Mouse (Mus musculus) limb, embryonic 13.5 days (tissue): Measurements from ENCODE around the gene Depp1. TPM values are rescaled to one million over a fixed set of nuclear protein-coding genes. Genes with fewer than 3 reads are reported as not detected.
"Not testable (repeated sequence)": the region's sequence is repeated elsewhere in the genome, so short reads cannot be mapped to it uniquely, and the experiment has no call there.

Source experiments
- ATAC-seq: fragments of 200-750 bp; cut with Nextera tagmentation; 2 replicates; pipeline ENCODE4 v1.8.0; 2017; ENCODE audit warnings: low read depth, moderate number of reproducible peaks, moderate TSS enrichment; ENCODE audit not compliant: low FRiP score
- H3K27ac ChIP-seq: fragments of 300-500 bp; sonication (generic); 2 replicates; pipeline ENCODE4 v1.5.1; 2015; ENCODE audit warnings: inconsistent platforms, mild to moderate bottlenecking, moderate library complexity
- H3K27me3 ChIP-seq: fragments of 300-500 bp; sonication (generic); 2 replicates; pipeline ENCODE4 v1.6.1; 2015; ENCODE audit warnings: mild to moderate bottlenecking, inconsistent platforms
- H3K36me3 ChIP-seq: fragments of 300-500 bp; sonication (generic); 2 replicates; pipeline ENCODE4 v1.6.1; 2015; ENCODE audit warnings: inconsistent platforms, mild to moderate bottlenecking, moderate library complexity
- H3K4me1 ChIP-seq: fragments of 300-500 bp; sonication (generic); 2 replicates; pipeline ENCODE4 v1.6.1; 2015; ENCODE audit warnings: inconsistent platforms
- H3K4me2 ChIP-seq: fragments of 300-500 bp; sonication (generic); replicated peaks from 2 replicates; pipeline ENCODE4 v1.6.1; 2015; ENCODE audit warnings: inconsistent platforms, mild to moderate bottlenecking, moderate library complexity
- H3K4me3 ChIP-seq: fragments of 300-500 bp; sonication (generic); 2 replicates; pipeline ENCODE4 v1.5.1; 2015; ENCODE audit warnings: moderate library complexity, mild to moderate bottlenecking, inconsistent platforms
- H3K9ac ChIP-seq: fragments of 300-500 bp; sonication (generic); 2 replicates; pipeline ENCODE4 v1.6.1; 2015; ENCODE audit warnings: mild to moderate bottlenecking, inconsistent platforms
- H3K9me3 ChIP-seq: fragments of 300-500 bp; sonication (generic); 2 replicates; pipeline ENCODE4 v1.6.1; 2016; ENCODE audit warnings: inconsistent platforms
- WGBS: fragments of 180-500 bp; shearing (Covaris S2); methylation state at CpG from one replicate; pipeline ENCODE4 v1.1.7; 2015; 5-methylcytosine and 5-hydroxymethylcytosine counted together
- polyA plus RNA-seq: library from polyadenylated mRNA; unstranded; fragments of >200 nt; fragmentation: Nextera tagmentation; extraction: Ambion mirVana; gene quantifications from 2 replicates; pipeline ENCODE4 v1.2.1, GENCODE M21; 2015

Gene Depp1
- polyA plus RNA-seq = 18.8 and 22.8 TPM in 2 replicates

DNA sequence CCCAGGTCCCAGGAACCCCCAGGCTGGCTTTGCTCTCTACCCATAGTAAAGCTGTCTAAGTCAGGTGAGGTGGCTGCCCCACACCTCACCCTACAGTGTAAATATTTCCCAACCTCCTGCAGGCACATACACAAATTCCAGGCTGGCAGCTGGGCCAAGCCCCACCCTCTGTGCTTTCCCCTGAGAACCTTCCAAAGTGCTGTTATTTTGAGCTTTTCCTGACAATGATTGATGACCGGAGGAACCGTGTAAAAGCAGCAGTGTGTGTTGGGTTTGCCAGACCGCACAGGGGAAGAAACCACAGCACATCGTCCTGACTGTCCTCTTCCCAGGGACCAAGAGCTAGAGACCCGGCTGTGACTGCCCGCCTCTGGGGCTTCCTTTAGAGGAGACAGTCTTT is at the start of gene Depp1:
Depp1 (plus strand) TSS at position 204 of the 400 bp plus-strand sequence.
- Histone ChIP-seq H3K27me3 (0 out of 2 replicates have a peak, but pooled peaks cover 3% of the 10 kb centered on the region), H3K4me1 (peaks cover 8% of the 10 kb centered on the region), H3K9ac (peak within 1 kb of the TSS; percentile 10; the same call in 1 of the 2 replicates), H3K36me3 (no peaks in the 10 kb centered on the region), H3K9me3 (no peaks in the 10 kb centered on the region), H3K4me2 (0 out of 2 replicates have a peak within 1 kb of the TSS, but pooled peaks have one; percentile 3), H3K4me3 (no peak within 1 kb of the TSS), H3K27ac (no peak within 1 kb of the TSS)
- ATAC-seq = peak; percentile 49; the same call in 1 of the 2 replicates
- 36% methylated on average over 6 of the region's 6 CpGs for WGBS

DNA sequence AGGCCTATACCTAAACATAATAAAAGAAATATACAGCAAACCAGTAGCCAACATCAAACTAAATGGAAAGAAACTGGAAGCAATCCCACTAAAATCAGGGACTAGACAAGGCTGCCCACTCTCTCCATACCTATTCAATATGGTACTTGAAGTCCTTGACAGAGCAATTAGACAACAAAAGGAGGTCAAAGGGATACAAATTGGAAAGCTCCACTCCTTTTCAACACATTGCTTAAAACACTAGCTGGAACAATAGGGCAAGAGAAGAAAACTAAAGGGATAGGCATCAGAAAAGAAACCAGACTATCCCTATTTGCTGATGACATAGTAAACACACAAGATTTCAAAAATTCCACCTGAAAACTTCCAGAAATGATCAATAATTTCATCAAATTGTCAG is 49.4 kb upstream of the Depp1 start:
- H3K4me1 ChIP-seq, H3K9ac ChIP-seq, H3K4me2 ChIP-seq, H3K27ac ChIP-seq, H3K4me3 ChIP-seq, ATAC-seq, H3K36me3 ChIP-seq, H3K9me3 ChIP-seq, H3K27me3 ChIP-seq: not testable (repeated sequence)

DNA sequence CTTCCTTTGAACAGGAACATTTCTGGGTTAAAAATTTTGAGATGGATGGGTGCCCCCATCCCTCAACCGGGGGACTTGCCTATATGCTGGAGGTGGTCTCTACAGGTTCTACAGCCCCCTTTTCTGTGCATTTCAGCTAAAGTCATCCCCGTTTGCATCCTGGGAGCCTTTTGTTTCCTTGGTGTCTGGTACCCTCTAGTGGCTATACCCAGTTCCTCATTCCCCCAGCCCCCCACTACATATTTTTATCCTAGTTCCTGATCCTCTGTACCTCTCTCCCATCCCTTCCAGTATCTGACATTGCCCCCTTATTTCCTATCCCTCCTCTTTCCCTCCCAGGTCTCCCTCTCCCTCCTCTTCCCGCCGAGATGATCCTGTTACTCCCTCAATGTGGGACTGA is 43.2 kb upstream of the Depp1 start:
- WGBS = 43% methylated on average over 4 of the region's 4 CpGs
- no peaks in the 10 kb centered on the region for H3K27me3 ChIP-seq
- H3K4me3 ChIP-seq = no peak overlapping the region
- no peak overlapping the region for H3K27ac ChIP-seq
- ATAC-seq = no peak
- no peak overlapping the region for H3K9ac ChIP-seq
- no peak overlapping the region for H3K4me2 ChIP-seq
- H3K9me3 ChIP-seq = no peaks in the 10 kb centered on the region
- no peaks in the 10 kb centered on the region for H3K4me1 ChIP-seq
- no peaks in the 10 kb centered on the region for H3K36me3 ChIP-seq

DNA sequence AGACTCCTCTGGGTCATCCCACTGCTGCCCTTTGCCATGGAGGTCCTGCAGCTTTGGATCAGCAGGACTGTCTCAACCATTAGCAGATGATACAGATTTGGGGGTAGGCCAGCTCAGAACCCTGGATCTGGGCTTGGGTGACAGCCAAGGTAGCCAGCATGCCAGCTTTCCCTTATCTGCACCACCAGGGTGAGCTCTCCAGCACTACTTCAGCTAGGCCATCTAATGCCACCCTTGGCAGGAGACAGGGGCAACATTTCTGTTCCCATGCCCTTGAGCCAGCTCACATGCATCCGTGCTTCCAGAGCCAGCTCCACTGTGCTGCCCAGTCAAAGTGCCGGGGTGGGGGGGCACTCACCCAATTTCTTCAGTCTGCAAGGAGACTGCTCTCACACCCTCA is 34.7 kb upstream of the Depp1 start:
- no peak overlapping the region for H3K9ac ChIP-seq
- H3K4me3 ChIP-seq = no peak overlapping the region
- no peak overlapping the region for H3K27ac ChIP-seq
- no peak overlapping the region for H3K4me2 ChIP-seq
- 95% methylated on average over 2 of the region's 2 CpGs for WGBS
- H3K9me3 ChIP-seq = no peaks in the 10 kb centered on the region
- no peak for ATAC-seq
- H3K27me3 ChIP-seq = no peaks in the 10 kb centered on the region
- no peaks in the 10 kb centered on the region for H3K36me3 ChIP-seq
- H3K4me1 ChIP-seq = no peaks in the 10 kb centered on the region

DNA sequence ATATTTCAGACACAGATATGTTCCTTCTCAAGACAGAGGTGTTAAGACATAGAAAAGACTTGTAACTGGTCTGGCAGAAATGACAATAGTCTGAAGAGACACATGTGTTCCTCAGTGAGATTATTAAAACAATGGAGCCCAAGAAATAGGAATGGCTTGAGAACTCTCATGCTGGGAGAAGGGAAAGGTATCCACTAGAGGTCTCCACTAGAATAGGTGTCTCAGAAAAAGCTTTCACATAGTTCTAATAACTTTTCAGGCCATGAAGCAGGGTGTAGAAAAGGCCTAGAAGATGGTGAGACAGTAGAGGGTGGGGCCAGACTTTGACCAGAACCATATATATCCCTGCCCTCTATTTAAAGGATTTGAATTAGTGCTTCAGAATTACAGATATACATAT is 32.3 kb upstream of the Depp1 start:
- Histone ChIP-seq H3K27me3 (no peaks in the 10 kb centered on the region), H3K4me3 (no peak overlapping the region), H3K36me3 (no peaks in the 10 kb centered on the region), H3K4me1 (no peaks in the 10 kb centered on the region), H3K9ac (no peak overlapping the region), H3K27ac (no peak overlapping the region), H3K4me2 (no peak overlapping the region), H3K9me3 (no peaks in the 10 kb centered on the region)
- no peak for ATAC-seq

GRCm38 (mm10) chr6:116621318-116622023 is 28.9 kb upstream of the Depp1 start:
- Histone ChIP-seq H3K36me3 (peaks cover 16% of the 10 kb centered on the region), H3K4me2 (no peak overlapping the region), H3K4me1 (no peaks in the 10 kb centered on the region), H3K9ac (no peak overlapping the region), H3K27ac (no peak overlapping the region), H3K4me3 (no peak overlapping the region), H3K27me3 (no peaks in the 10 kb centered on the region), H3K9me3 (no peaks in the 10 kb centered on the region)
- ATAC-seq = no peak
- 62% methylated on average over 8 of the region's 8 CpGs for WGBS

GRCm38 (mm10) chr6:116626417-116626816 is 24.0 kb upstream of the Depp1 start:
- H3K4me3 ChIP-seq, H3K9me3 ChIP-seq, H3K27ac ChIP-seq, H3K4me1 ChIP-seq, H3K27me3 ChIP-seq, H3K9ac ChIP-seq, H3K4me2 ChIP-seq, ATAC-seq: not testable (repeated sequence)
- peaks cover 24% of the 10 kb centered on the region for H3K36me3 ChIP-seq
- WGBS = 95% methylated on average over 9 of the region's 9 CpGs

DNA sequence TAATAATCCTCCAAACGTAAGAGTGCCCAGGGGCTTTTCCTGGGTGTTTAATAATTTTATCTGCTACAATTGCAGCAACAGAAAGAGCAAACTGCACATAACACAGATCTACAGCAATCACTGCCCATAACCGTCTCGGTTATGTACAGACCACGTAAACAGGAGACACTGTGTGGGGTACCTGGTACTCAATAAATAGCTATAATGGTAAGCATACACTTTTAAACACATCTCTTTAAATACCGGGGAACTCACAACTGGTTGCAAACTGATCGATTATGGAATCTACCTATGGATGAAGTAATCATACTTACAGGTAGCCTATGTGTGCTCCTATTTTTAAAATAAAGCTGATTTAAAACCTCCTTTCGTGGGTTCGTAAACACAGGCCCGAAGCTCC is 22.3 kb upstream of the Depp1 start:
- no peak for ATAC-seq
- 19% methylated on average over 9 of the region's 9 CpGs for WGBS
- no peaks in the 10 kb centered on the region for H3K9me3 ChIP-seq
- peak overlapping the region; percentile 95 for H3K9ac ChIP-seq
- H3K4me2 ChIP-seq = peak overlapping the region; percentile 78
- H3K4me3 ChIP-seq = peak overlapping the region; percentile 85
- H3K36me3 ChIP-seq = peaks cover 24% of the 10 kb centered on the region
- H3K4me1 ChIP-seq = 0 out of 2 replicates have a peak, but pooled peaks cover 7% of the 10 kb centered on the region
- peak overlapping the region; percentile 92 for H3K27ac ChIP-seq
- H3K27me3 ChIP-seq = no peaks in the 10 kb centered on the region

DNA sequence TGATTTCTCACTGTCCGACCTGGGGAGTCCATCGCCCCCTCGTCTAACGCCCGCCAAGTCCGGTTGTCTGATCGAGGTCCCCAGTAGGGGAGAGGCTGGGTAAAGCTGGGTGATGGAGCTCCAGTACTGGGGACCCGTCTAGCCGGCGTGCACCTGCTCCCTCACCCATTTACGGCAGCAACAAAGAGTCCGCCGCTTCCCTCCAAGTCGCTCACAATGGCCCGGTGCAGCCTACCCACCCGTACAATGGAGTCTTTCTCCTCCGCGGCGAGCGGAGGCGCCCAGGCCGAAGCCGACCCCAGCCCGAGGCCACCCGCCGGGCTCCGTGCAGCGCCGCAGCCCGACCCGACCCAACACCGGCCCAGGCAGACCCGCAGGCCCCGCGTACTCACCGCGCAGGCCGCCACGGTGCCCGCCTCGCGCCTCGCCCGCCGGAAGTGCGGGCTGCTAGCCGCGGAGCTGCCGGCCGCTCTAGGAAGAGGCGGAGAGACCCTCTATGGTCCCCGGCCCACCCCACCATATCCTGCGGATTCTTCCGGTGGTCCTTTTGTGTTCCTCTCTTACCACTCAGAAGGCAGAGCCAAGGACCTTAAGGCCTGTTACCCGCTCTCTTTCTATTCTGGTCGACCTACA is 21.8 kb upstream of the Depp1 start, which contains the start of gene Zfp422:
Zfp422 (minus strand) TSS at position 461 of the 633 bp plus-strand sequence.
- ATAC-seq = peak; percentile 95
- H3K9me3 ChIP-seq = no peaks in the 10 kb centered on the region
- peaks cover 24% of the 10 kb centered on the region for H3K36me3 ChIP-seq
- peak within 1 kb of the TSS; percentile 85 for H3K4me3 ChIP-seq
- no peaks in the 10 kb centered on the region for H3K27me3 ChIP-seq
- WGBS = under 1% methylated on average over 56 of the region's 56 CpGs
- peak within 1 kb of the TSS; percentile 95 for H3K9ac ChIP-seq
- peak within 1 kb of the TSS; percentile 92 for H3K27ac ChIP-seq
- 0 out of 2 replicates have a peak, but pooled peaks cover 7% of the 10 kb centered on the region for H3K4me1 ChIP-seq
- peak within 1 kb of the TSS; percentile 78 for H3K4me2 ChIP-seq

- no peaks in the 10 kb centered on the region for H3K9me3 ChIP-seq
- WGBS = 89% methylated on average over 10 of the region's 10 CpGs
- no peak overlapping the region for H3K27ac ChIP-seq
- no peaks in the 10 kb centered on the region for H3K27me3 ChIP-seq
- no peak for ATAC-seq
- H3K4me3 ChIP-seq = no peak overlapping the region
- H3K4me1 ChIP-seq = 0 out of 2 replicates have a peak, but pooled peaks cover 7% of the 10 kb centered on the region
- 0 out of 2 replicates have a peak overlapping the region, but pooled peaks have one; percentile 78 for H3K4me2 ChIP-seq
- no peak overlapping the region for H3K9ac ChIP-seq
- H3K36me3 ChIP-seq = peaks cover 19% of the 10 kb centered on the region
Observed at GRCm38 (mm10) chr6:116629766-116630165, 20.6 kb upstream of the Depp1 start.

- H3K27ac ChIP-seq = no peak overlapping the region
- H3K9me3 ChIP-seq = no peaks in the 10 kb centered on the region
- 56% methylated on average over 1 of the region's 1 CpGs for WGBS
- no peaks in the 10 kb centered on the region for H3K27me3 ChIP-seq
- no peak overlapping the region for H3K4me2 ChIP-seq
- no peak overlapping the region for H3K9ac ChIP-seq
- H3K36me3 ChIP-seq = peaks cover under 1% of the 10 kb centered on the region; the same call in 1 of the 2 replicates
- ATAC-seq = no peak
- H3K4me1 ChIP-seq = peaks cover 11% of the 10 kb centered on the region; the same call in 1 of the 2 replicates
- H3K4me3 ChIP-seq = no peak overlapping the region
Observed at GRCm38 (mm10) chr6:116632129-116632528, 18.3 kb upstream of the Depp1 start.
